Mouse (Mus musculus) adrenal gland, postnatal 36 days (tissue): Measurements from ENCODE around the gene Fxyd3. TPM values are rescaled to one million over a fixed set of nuclear protein-coding genes. Genes with fewer than 3 reads are reported as not detected.

Source experiments
- DNase-seq, 2 experiments: peaks; one replicate each; pipeline ENCODE4 v3.0.0; 2021; ENCODE audit warnings: mixed read lengths in 1 of 2
- long read RNA-seq, 2 experiments: library from polyadenylated mRNA; stranded (forward); transcript quantifications; one replicate each; pipeline ENCODE4 v2.0.0; 2021; ENCODE audit warnings: borderline sequencing depth in 2 of 2
- total RNA-seq, 2 experiments: library from RNA; stranded (reverse); gene quantifications; 2 replicates each; pipeline ENCODE4 v1.2.3; 2021

Fxyd3 gene
- 1 to 10 TPM; 1.5 to 2.3 TPM for total RNA-seq
- long read RNA-seq, experiment 1 = 0 reads
- long read RNA-seq, experiment 2, partial matches to known transcripts = 0 of 1 reads
- long read RNA-seq, experiment 2, other reads (novel, unspliced or antisense) = 0 of 1 reads

GRCm38 (mm10) chr7:31076492-31076891 lies at the start of gene Fxyd3:
Gene Fxyd3 (minus strand): TSS chr7:31076704.
- DNase-seq = no peak

- no peak for DNase-seq
These were observed 48.6 kb upstream of the Fxyd3 start for GRCm38 (mm10) chr7:31125116-31125515.

- no peak for DNase-seq
These were observed 47.9 kb upstream of the Fxyd3 start for GRCm38 (mm10) chr7:31124381-31124780.

- no peak for DNase-seq
These were observed 47.2 kb upstream of the Fxyd3 start for GRCm38 (mm10) chr7:31123697-31124096.

- DNase-seq = no peak
These were observed 46.4 kb upstream of the Fxyd3 start for GRCm38 (mm10) chr7:31122641-31123631.

- DNase-seq = no peak
These were observed 43.1 kb upstream of the Fxyd3 start for GRCm38 (mm10) chr7:31119556-31119955.

GRCm38 (mm10) chr7:31118486-31118885 lies 42.0 kb upstream of the Fxyd3 start:
- peak; percentile 37 to 52 for DNase-seq

GRCm38 (mm10) chr7:31117465-31117864 lies 41.0 kb upstream of the Fxyd3 start:
- no peak for DNase-seq

- no peak for DNase-seq
These were observed 40.2 kb upstream of the Fxyd3 start for GRCm38 (mm10) chr7:31116721-31117145.

GRCm38 (mm10) chr7:31115587-31116043 lies 39.1 kb upstream of the Fxyd3 start:
- DNase-seq = peak; percentile 72 to 83

GRCm38 (mm10) chr7:31115182-31115581 lies 38.7 kb upstream of the Fxyd3 start, which contains the start of gene Hpn:
Gene Hpn (minus strand): TSS chr7:31115290.
- DNase-seq = no peak

GRCm38 (mm10) chr7:31114646-31115045 lies 38.1 kb upstream of the Fxyd3 start:
- DNase-seq = no peak

GRCm38 (mm10) chr7:31113800-31114199 lies 37.3 kb upstream of the Fxyd3 start:
- no peak for DNase-seq

- DNase-seq = no peak
These were observed 35.5 kb upstream of the Fxyd3 start for GRCm38 (mm10) chr7:31112036-31112435.

GRCm38 (mm10) chr7:31110861-31111385 lies 34.4 kb upstream of the Fxyd3 start:
- no peak for DNase-seq

- no peak for DNase-seq
These were observed 33.3 kb upstream of the Fxyd3 start for GRCm38 (mm10) chr7:31109796-31110195.

- DNase-seq = peak; percentile 49 to 78
These were observed 32.6 kb upstream of the Fxyd3 start for GRCm38 (mm10) chr7:31109091-31109490.

GRCm38 (mm10) chr7:31107781-31108180 lies 31.3 kb upstream of the Fxyd3 start:
- DNase-seq = no peak

GRCm38 (mm10) chr7:31106166-31106565 lies 29.7 kb upstream of the Fxyd3 start:
- no peak for DNase-seq

GRCm38 (mm10) chr7:31105061-31105768 lies 28.7 kb upstream of the Fxyd3 start:
- DNase-seq = peak; percentile 75 to 87

- peak; percentile 70 to 79 for DNase-seq
These were observed 24.3 kb upstream of the Fxyd3 start for GRCm38 (mm10) chr7:31100786-31101185.

GRCm38 (mm10) chr7:31099612-31099982 lies 23.1 kb upstream of the Fxyd3 start:
- no peak for DNase-seq
